Mouse (Mus musculus) brown adipose tissue, adult 24 weeks (tissue): Measurements from ENCODE around the gene Akap5. TPM values are rescaled to one million over a fixed set of nuclear protein-coding genes. Genes with fewer than 3 reads are reported as not detected.

Source experiments
- H3K27ac ChIP-seq: fragments of 200-500 bp; replicated peaks from 2 replicates; pipeline ENCODE4 v1.5.1; 2012; ENCODE audit warnings: low read depth, mild to moderate bottlenecking, low read length
- H3K4me1 ChIP-seq: fragments of 200-500 bp; 2 replicates; pipeline ENCODE4 v1.6.1; 2012; ENCODE audit warnings: low read length, mixed read lengths; ENCODE audit not compliant: control insufficient read depth, insufficient read depth, insufficient read length
- H3K4me3 ChIP-seq: fragments of 200-500 bp; 2 replicates; pipeline ENCODE4 v1.5.1; 2012; ENCODE audit warnings: low read depth, mild to moderate bottlenecking, low read length, moderate library complexity; ENCODE audit not compliant: insufficient read depth
- polyA plus RNA-seq: library from polyadenylated mRNA; stranded (reverse); fragments of >200 nt; gene quantifications from 2 replicates; pipeline ENCODE4 v1.2.4, GENCODE M21; 2012; ENCODE audit not compliant: missing spikeins, insufficient read depth, insufficient read length

Gene Akap5
- polyA plus RNA-seq, 1 experiment, result 0.87 TPM

GRCm38 (mm10) chr12:76303474-76303873 is 21.2 kb upstream of the Akap5 start:
- Histone ChIP-seq H3K27ac (no peak overlapping the region), H3K4me1 (peaks cover 17% of the 10 kb centered on the region)

GRCm38 (mm10) chr12:76304199-76304598 is 20.5 kb upstream of the Akap5 start:
- H3K27ac ChIP-seq, result no peak overlapping the region

More at GRCm38 (mm10) chr12:76303474-76303873, 21.2 kb upstream of the Akap5 start:
- H3K4me3 ChIP-seq, result no peak overlapping the region

GRCm38 (mm10) chr12:76305107-76305506 is 19.6 kb upstream of the Akap5 start:
- Histone ChIP-seq H3K4me3 (no peak overlapping the region), H3K4me1 (peaks cover 26% of the 10 kb centered on the region), H3K27ac (peak overlapping the region; percentile 80)

More at GRCm38 (mm10) chr12:76304199-76304598, 20.5 kb upstream of the Akap5 start:
- H3K4me1 ChIP-seq, result peaks cover 20% of the 10 kb centered on the region
- H3K4me3 ChIP-seq, result no peak overlapping the region

GRCm38 (mm10) chr12:76306852-76307561 is 17.7 kb upstream of the Akap5 start:
- Histone ChIP-seq H3K4me3 (no peak overlapping the region), H3K27ac (peak overlapping the region; percentile 100), H3K4me1 (peaks cover 33% of the 10 kb centered on the region)

- peak overlapping the region; percentile 100 for H3K27ac ChIP-seq
- peaks cover 33% of the 10 kb centered on the region for H3K4me1 ChIP-seq
- H3K4me3 ChIP-seq, result no peak overlapping the region
These were observed 16.7 kb upstream of the Akap5 start for GRCm38 (mm10) chr12:76307964-76308363.

GRCm38 (mm10) chr12:76308436-76308835 is 16.3 kb upstream of the Akap5 start:
- H3K4me3 ChIP-seq, result no peak overlapping the region
- H3K27ac ChIP-seq, result peak overlapping the region; percentile 98
- H3K4me1 ChIP-seq, result peaks cover 33% of the 10 kb centered on the region

GRCm38 (mm10) chr12:76310007-76310406 is 14.7 kb upstream of the Akap5 start:
- H3K27ac ChIP-seq, result peak overlapping the region; percentile 79
- no peak overlapping the region for H3K4me3 ChIP-seq
- peaks cover 33% of the 10 kb centered on the region for H3K4me1 ChIP-seq

- Histone ChIP-seq H3K4me1 (peaks cover 32% of the 10 kb centered on the region), H3K27ac (peak overlapping the region; percentile 79), H3K4me3 (no peak overlapping the region)
These were observed 14.1 kb upstream of the Akap5 start for GRCm38 (mm10) chr12:76310633-76311032.

- Histone ChIP-seq H3K4me1 (peaks cover 28% of the 10 kb centered on the region), H3K27ac (peak overlapping the region; percentile 79; the same call in 1 of the 2 replicates), H3K4me3 (no peak overlapping the region)
These were observed 13.5 kb upstream of the Akap5 start for GRCm38 (mm10) chr12:76311227-76311626.

- Histone ChIP-seq H3K4me1 (peaks cover 21% of the 10 kb centered on the region), H3K27ac (no peak overlapping the region), H3K4me3 (no peak overlapping the region)
These were observed 12.7 kb upstream of the Akap5 start for GRCm38 (mm10) chr12:76311951-76312350.

GRCm38 (mm10) chr12:76318282-76319212 is 6.1 kb upstream of the Akap5 start:
- peak overlapping the region; percentile 34 for H3K27ac ChIP-seq
- H3K4me3 ChIP-seq, result no peak overlapping the region
- no peaks in the 10 kb centered on the region for H3K4me1 ChIP-seq

- Histone ChIP-seq H3K4me1 (no peaks in the 10 kb centered on the region), H3K4me3 (no peak overlapping the region), H3K27ac (no peak overlapping the region)
These were observed 1.9 kb downstream of the Akap5 start for GRCm38 (mm10) chr12:76326437-76327220.

GRCm38 (mm10) chr12:76328567-76329354 is 4.1 kb downstream of the Akap5 start:
- Histone ChIP-seq H3K27ac (no peak overlapping the region), H3K4me1 (no peaks in the 10 kb centered on the region), H3K4me3 (no peak overlapping the region)

- H3K27ac ChIP-seq, result no peak overlapping the region
These were observed 9.0 kb downstream of the Akap5 start for GRCm38 (mm10) chr12:76333688-76334087.

More at GRCm38 (mm10) chr12:76333688-76334087, 9.0 kb downstream of the Akap5 start:
- Histone ChIP-seq H3K4me3 (no peak overlapping the region), H3K4me1 (no peaks in the 10 kb centered on the region)
